Mouse (Mus musculus) liver, postnatal 0 days (tissue): ENCODE measurements around the gene Timm23. TPM values are rescaled to one million over a fixed set of nuclear protein-coding genes. Genes with fewer than 3 reads are reported as not detected.

Experiments
- ATAC-seq: fragments of 200-750 bp; cut with Nextera tagmentation; 2 replicates; pipeline ENCODE4 v1.8.0; 2017; ENCODE audit warnings: mild to moderate bottlenecking, moderate library complexity
- DNase-seq: peaks from one replicate; pipeline ENCODE4 v3.0.0-alpha.2; 2016
- H3K27ac ChIP-seq: fragments of 300-500 bp; sonication (generic); 2 replicates; pipeline ENCODE4 v1.5.1; 2014; ENCODE audit warnings: antibody characterized with exemption, moderate library complexity, mild to moderate bottlenecking, low read depth
- H3K27me3 ChIP-seq: fragments of 300-500 bp; sonication (generic); 2 replicates; pipeline ENCODE4 v1.6.1; 2014; ENCODE audit warnings: low read length, control low read depth, mixed read lengths; ENCODE audit not compliant: insufficient read depth
- H3K36me3 ChIP-seq: fragments of 300-500 bp; sonication (generic); replicated peaks from 2 replicates; pipeline ENCODE4 v1.6.1; 2014; ENCODE audit warnings: mild to moderate bottlenecking, control low read depth, low read length, moderate library complexity, mixed read lengths; ENCODE audit not compliant: insufficient read depth
- H3K4me1 ChIP-seq: fragments of 300-500 bp; sonication (generic); 2 replicates; pipeline ENCODE4 v1.6.1; 2014; ENCODE audit warnings: antibody characterized with exemption, mild to moderate bottlenecking, control low read depth; ENCODE audit not compliant: insufficient read depth
- H3K4me2 ChIP-seq: fragments of 300-500 bp; sonication (generic); 2 replicates; pipeline ENCODE4 v1.6.1; 2014; ENCODE audit warnings: low read depth, mild to moderate bottlenecking, low read length, moderate library complexity, mixed read lengths
- H3K4me3 ChIP-seq: fragments of 300-500 bp; sonication (generic); 2 replicates; pipeline ENCODE4 v1.5.1; 2014; ENCODE audit warnings: low read depth, low read length
- H3K9ac ChIP-seq: fragments of 300-500 bp; sonication (generic); replicated peaks from 2 replicates; pipeline ENCODE4 v1.6.1; 2014; ENCODE audit warnings: mild to moderate bottlenecking, moderate library complexity
- H3K9me3 ChIP-seq: fragments of 300-500 bp; sonication (generic); 2 replicates; pipeline ENCODE4 v1.6.1; 2016; ENCODE audit warnings: mild to moderate bottlenecking, control low read depth, low read length, mixed read lengths
- CTCF ChIP-seq: sonication (generic); IDR thresholded peaks from 2 replicates; pipeline ENCODE4 v1.5.1; 2016; ENCODE audit warnings: antibody characterized with exemption, low read depth
- EP300 ChIP-seq: IDR thresholded peaks from 2 replicates; pipeline ENCODE4 v1.6.1; 2016; ENCODE audit warnings: antibody characterized with exemption, low read depth, mild to moderate bottlenecking
- WGBS: fragments of 180-500 bp; shearing (Covaris S2); extraction: QIAGEN DNeasy Blood & Tissue Kit; methylation state at CpG from one replicate; pipeline ENCODE4 v1.1.7; 2014; ENCODE audit not compliant: insufficient replicate concordance; 5-methylcytosine and 5-hydroxymethylcytosine counted together
- polyA plus RNA-seq: library from polyadenylated mRNA; unstranded; fragments of >200 nt; fragmentation: Nextera tagmentation; extraction: Ambion mirVana; gene quantifications from 2 replicates; pipeline ENCODE4 v1.2.1, GENCODE M21; 2015

Gene Timm23
- polyA plus RNA-seq = 211 and 219 TPM in 2 replicates

DNA sequence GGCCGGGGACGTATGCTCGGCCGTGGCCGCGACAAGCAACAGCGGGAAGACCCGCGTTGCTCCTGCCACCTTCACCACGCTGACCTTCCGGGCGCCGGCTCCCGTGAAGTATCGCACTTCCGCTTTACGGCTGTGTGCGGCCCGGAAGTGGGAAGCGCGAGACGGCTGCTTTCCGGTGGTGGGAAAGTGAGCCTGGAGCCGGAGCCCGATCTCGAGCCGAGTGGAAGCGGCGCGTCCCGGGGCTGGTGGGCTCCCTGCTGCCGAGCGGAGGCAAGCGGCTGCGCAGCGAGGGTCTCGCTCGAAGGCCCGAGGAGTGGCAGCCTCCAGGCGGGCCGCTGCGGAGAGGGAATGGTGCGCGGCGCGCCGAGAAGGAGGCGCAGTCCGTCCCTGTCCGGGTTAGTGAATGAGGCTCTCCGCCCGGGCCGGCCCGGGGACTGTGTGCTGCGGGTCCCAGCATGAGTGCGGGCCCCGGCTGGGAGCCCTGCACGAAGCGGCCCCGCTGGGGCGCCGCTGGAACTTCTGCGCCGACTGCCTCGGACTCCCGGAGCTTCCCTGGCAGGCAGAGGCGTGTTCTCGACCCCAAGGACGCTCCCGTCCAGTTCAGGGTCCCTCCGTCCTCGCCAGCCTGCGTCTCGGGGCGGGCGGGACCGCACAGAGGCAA, at the start of gene Timm23, which contains the start of gene Parg:
Gene Timm23, minus strand, starts transcription at position 108 of the 661 bp plus-strand sequence.
Gene Parg, plus strand, starts transcription at position 159 of the 661 bp plus-strand sequence.
- Histone ChIP-seq H3K9me3 (no peaks in the 10 kb centered on the region), H3K9ac (peak within 1 kb of the TSS; percentile 95), H3K27ac (peak within 1 kb of the TSS; percentile 78), H3K4me3 (peak within 1 kb of the TSS; percentile 90), H3K4me2 (peak within 1 kb of the TSS; percentile 85), H3K36me3 (peaks cover 24% of the 10 kb centered on the region), H3K4me1 (peaks cover 18% of the 10 kb centered on the region), H3K27me3 (no peaks in the 10 kb centered on the region)
- peak; percentile 91 for DNase-seq
- ATAC-seq = peak; percentile 97
- WGBS = 1% methylated on average over 69 of the region's 77 CpGs
- TF ChIP-seq CTCF = no peak
- no peak for TF ChIP-seq EP300

DNA sequence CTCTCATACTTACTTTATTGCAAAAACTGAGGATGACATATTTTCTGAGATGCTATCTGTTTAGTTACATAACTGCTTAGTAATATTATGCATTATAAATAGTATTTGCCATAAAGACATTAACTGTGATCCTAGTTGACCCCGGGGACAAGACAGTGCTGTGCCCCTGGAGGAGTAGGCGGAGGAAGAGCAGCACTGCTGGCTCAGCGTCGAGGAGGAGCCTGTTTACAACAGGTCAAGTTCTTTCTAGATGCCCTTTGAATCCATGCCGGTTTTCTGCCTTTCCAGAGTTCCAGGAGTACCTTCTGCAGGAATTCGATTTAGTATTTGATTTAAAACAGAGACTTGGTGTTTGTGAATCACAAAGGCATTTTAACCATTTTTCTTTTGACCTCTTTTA, 47.9 kb upstream of the Timm23 start:
- TF ChIP-seq CTCF (no peak), EP300 (no peak)
- peaks cover 24% of the 10 kb centered on the region for H3K36me3 ChIP-seq
- no peak for ATAC-seq

DNA sequence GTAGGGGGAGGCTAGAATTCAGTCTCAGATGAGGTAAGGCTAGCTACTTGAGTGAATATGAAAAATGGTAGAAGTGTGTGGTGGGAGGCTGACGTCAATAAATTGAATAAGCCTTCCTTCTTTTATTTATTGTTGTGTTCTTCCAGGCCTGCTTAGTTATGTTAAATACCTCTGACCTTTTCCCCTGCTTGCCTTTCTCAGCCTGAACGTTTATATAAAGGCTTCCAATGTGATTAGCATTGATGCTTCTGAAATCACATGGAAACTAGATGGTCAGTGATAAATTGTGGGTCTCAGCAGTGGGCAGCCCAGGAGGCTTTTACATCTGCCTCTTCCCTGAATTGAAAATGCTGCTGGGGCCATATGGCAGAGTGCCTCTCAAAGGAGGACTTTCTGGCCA, 44.3 kb upstream of the Timm23 start:
- no peak for DNase-seq
- H3K27me3 ChIP-seq = no peaks in the 10 kb centered on the region

More for the DNA sequence above, 47.9 kb upstream of the Timm23 start:
- Histone ChIP-seq H3K4me2 (no peak overlapping the region), H3K4me3 (no peak overlapping the region), H3K27me3 (no peaks in the 10 kb centered on the region), H3K27ac (no peak overlapping the region), H3K4me1 (no peaks in the 10 kb centered on the region), H3K9me3 (no peaks in the 10 kb centered on the region), H3K9ac (no peak overlapping the region)
- WGBS = 84% methylated on average over 6 of the region's 6 CpGs
- DNase-seq = no peak

DNA sequence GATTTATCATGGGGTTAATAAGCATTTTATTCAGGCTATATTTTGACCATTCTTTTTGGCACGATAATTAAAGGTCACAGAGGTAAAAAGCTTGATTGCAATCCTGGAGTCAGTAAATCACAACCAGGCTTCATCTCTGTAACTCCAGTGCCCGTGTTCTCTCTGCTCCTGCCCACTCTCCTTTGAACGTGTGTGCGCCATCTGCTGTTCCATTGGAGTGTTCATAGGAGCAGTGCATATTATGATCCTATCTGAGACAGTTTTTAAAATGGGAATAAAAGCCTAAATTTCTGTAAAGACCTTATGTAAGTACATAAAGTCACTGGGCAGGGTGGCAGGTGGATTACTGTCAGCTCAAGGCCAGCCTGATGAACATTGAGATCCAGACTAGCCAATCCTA, 40.7 kb upstream of the Timm23 start:
- Histone ChIP-seq H3K27me3 (no peaks in the 10 kb centered on the region), H3K4me2 (no peak overlapping the region), H3K4me3 (no peak overlapping the region), H3K9me3 (no peaks in the 10 kb centered on the region), H3K9ac (no peak overlapping the region), H3K27ac (no peak overlapping the region), H3K4me1 (no peaks in the 10 kb centered on the region), H3K36me3 (peaks cover 23% of the 10 kb centered on the region)
- DNase-seq (no peak), ATAC-seq (no peak)
- WGBS = 81% methylated on average over 4 of the region's 4 CpGs
- peak; percentile 31; the same call in 1 of the 2 replicates for TF ChIP-seq CTCF
- no peak for TF ChIP-seq EP300

More for the DNA sequence above, 44.3 kb upstream of the Timm23 start:
- Histone ChIP-seq H3K4me1 (no peaks in the 10 kb centered on the region), H3K4me3 (no peak overlapping the region), H3K9me3 (no peaks in the 10 kb centered on the region), H3K9ac (no peak overlapping the region), H3K4me2 (no peak overlapping the region), H3K36me3 (peaks cover 28% of the 10 kb centered on the region), H3K27ac (no peak overlapping the region)
- TF ChIP-seq CTCF (no peak), EP300 (no peak)
- ATAC-seq = no peak
- 71% methylated on average over 2 of the region's 2 CpGs for whole genome bisulfite sequencing

DNA sequence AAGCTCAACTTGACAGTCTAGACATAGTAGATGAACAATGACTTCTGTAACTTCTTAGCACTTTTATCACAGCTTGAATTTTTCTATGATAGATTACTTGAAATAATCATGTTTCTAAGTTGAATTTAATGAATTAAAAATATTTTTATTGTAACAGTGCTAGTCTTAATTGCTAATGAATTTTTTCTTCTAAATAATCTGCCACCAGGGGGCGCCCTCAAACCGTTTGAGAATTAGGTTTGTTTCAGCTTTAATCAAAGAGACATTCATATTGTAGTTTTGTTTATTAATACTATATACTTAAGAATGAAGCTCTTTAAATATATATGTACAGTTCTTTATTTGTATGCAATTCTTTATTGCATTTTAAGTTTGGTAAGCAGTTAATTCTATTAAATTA, 27.3 kb upstream of the Timm23 start:
- peak; percentile 60 for DNase-seq
- under 1% methylated on average over 2 of the region's 2 CpGs for WGBS

DNA sequence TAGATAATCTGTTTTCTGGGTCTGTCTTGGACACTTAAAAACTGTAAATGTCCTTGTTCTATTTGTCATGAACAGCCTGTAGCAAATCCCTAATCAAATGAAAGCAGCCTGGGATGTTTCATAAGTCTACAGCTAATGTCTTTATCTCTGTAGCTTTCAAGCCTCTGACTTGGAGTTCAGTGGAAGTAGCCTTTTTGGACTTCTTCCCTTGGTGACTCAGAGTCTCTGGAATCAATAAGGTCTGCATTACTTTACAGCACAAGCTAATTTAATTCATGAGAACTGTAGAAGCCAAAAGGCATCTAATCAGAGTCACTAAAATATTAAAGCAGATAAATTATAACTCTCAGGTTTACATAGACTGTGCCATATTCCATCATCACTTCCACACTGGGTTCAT, 24.9 kb upstream of the Timm23 start:
- H3K4me3 ChIP-seq = no peak overlapping the region
- H3K4me1 ChIP-seq = no peaks in the 10 kb centered on the region
- no peaks in the 10 kb centered on the region for H3K27me3 ChIP-seq
- ATAC-seq (no peak), DNase-seq (no peak)
- TF ChIP-seq EP300 (no peak), CTCF (no peak)
- no peak overlapping the region for H3K4me2 ChIP-seq
- no peak overlapping the region for H3K27ac ChIP-seq
- no peak overlapping the region for H3K9ac ChIP-seq
- peaks cover 17% of the 10 kb centered on the region; the same call in 1 of the 2 replicates for H3K36me3 ChIP-seq
- H3K9me3 ChIP-seq = no peaks in the 10 kb centered on the region

More for the DNA sequence above, 27.3 kb upstream of the Timm23 start:
- TF ChIP-seq CTCF (peak; percentile 66), EP300 (no peak)
- H3K4me3 ChIP-seq = no peak overlapping the region
- H3K27me3 ChIP-seq = no peaks in the 10 kb centered on the region
- H3K4me2 ChIP-seq = no peak overlapping the region
- no peaks in the 10 kb centered on the region for H3K9me3 ChIP-seq
- ATAC-seq = no peak
- peaks cover 20% of the 10 kb centered on the region; the same call in 1 of the 2 replicates for H3K36me3 ChIP-seq
- no peak overlapping the region for H3K9ac ChIP-seq
- H3K27ac ChIP-seq = no peak overlapping the region
- H3K4me1 ChIP-seq = no peaks in the 10 kb centered on the region
